Mouse (Mus musculus): ENCODE measurements at regions not wholly inside any gene's neighbourhood (a gene's known extent, or its start where the extent isn't known, plus 50 kb on each side); places are given as distances from the start of the nearest gene placed in this dataset.
"Not testable (repeated sequence)": the region's sequence is repeated elsewhere in the genome, so short reads cannot be mapped to it uniquely, and the experiment has no call there.

DNA sequence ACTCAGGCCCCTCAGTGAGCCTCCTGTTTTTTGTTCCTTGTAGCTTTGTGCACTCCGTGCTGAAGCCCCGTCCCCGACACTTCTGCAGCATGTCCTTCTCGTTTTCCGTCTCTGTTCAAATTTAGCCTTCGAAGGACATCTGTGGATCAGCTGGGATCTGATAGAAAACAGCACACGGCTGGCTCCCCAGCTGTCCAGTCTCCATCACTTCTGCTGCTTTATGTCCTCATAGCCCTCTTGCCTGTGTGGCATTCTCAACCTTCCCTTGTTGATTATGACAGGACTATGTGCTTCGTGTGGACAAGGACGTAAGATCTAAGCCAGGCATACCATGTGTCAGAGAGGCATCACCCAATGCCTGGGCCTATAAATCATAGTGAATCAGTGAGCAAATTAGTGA is 247.1 kb upstream of the Myo3a start:
- no peak for DNase-seq

DNA sequence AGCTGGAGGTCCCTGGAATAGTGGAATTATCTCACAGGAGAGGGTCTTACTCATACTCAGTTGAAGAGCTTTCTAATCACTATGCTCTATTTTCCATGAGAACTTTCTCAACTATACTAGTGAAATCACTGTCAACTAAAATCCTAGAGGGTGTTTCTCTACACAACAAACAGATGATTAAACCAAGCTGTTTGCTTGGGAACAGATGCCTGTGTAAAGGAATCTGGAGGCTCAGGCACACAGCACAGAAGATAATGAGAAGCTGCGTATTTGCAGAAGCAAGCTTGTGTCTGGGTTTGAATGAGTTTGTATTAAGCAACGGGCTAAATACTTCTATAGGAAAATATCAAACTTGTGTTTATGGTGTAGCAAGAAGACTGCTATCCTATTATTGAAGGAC is 202.9 kb upstream of the Myo3a start:
- DNase-seq = no peak

DNA sequence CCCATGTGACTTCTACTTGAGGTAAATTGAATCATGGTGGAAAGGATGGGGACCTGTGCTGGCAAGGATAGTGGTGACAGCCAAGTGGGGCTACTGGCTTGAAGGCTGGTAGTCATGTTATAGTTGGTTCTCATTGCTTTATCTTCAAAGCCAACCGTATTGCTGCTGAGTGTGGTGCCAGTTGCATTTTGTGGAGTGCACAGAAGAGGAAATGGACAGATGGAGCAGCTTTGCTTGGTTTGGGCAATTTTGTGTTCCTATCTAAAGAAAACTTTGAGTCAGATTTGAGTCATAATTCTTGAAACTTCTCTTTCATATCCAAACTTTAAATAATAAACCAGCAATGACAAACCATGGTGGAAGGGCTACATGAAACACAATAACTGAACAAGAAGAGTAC is 200.5 kb upstream of the Myo3a start:
- DNase-seq = no peak

DNA sequence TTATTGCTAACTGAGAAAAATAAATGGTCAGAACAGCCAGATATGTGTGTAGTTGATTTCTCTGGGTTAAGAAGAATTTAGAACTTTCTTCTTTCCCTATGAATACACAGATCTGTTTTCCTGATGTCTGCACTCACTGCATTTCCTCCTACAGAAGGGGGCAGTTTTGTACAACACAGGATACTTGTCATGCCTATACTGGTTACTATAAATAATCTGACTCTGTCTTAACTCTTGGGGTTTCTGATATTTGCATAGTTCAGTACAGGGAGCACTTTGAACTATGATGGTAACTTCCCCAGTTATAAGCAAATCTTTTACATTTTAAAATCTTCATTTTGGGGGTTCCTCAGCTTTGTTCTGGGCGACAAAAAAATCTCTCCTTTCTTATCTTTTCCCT is 198.7 kb upstream of the Myo3a start:
- no peak for DNase-seq

DNA sequence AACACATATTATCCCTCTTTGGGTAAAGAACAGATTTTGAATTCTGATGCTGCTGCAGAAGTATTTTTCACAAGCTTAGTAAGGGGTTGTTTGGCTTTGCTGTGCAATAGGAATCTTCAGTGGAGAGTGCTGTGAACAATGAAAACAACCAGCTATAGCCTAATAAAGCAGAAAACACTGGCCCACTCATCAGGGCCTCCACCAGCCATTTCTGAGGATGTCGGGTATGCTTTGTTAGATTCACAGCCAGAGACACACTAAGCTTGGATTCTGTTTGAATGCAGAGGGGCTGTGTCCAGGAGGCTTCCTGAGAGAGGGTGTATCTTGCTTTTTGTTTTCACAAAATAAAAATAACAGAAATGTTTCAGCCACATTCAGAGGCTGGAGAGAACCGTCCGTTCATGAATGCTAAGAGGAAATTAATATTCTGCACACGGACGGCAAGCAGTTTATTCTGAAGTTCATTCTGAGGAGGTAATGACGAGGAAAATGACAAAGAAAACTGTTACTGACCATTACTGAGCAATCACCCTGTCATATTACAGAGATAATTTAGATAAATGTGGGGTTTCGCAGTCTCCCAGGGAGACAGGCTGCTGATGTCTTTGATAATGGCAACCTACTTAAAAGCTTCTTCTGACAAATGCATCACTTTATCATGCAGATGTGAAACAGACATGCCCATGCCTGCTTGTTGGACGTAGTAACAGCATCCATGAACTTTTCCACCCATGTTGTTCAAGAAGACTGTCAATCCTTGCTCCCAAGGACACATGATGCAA is 198.1 kb upstream of the Myo3a start:
- DNase-seq = no peak

DNA sequence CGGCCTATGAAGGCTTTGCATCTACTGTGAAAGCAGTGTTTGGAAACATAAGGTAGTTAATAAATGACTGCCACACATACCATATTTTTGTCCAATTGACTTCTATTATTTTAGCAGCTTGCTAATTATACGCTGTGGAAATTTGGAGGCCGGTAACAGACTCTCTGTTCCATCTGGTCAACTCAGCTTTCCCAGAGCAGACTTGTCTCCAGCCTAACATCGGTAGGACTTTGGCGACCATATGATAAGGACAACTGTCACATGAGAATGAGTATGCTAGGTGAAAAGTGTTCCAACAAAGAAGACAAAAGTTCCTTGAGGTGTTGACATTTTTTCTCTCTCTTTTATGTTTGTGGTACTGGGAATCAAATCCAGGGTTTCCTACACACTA is 197.5 kb upstream of the Myo3a start:
- DNase-seq = no peak

DNA sequence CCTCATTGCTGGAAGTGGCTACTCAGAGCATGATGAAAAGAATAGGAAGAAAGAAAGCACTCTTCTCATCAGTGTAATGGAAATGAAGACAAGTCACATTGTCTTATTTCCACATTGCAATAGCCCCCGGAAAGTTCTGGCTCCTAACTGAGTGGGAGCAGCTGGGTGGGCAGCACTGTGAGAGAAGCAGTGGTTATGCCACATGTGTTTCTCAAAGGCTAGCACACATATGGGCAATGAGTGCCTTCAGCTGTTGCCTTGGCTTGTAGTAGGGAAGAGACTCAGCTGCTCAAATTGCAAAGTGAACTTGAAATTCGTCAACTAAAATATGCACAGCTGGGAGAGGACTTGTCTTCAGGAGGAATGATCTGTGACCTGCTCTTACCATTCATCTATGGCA is 190.5 kb upstream of the Myo3a start:
- DNase-seq = no peak

DNA sequence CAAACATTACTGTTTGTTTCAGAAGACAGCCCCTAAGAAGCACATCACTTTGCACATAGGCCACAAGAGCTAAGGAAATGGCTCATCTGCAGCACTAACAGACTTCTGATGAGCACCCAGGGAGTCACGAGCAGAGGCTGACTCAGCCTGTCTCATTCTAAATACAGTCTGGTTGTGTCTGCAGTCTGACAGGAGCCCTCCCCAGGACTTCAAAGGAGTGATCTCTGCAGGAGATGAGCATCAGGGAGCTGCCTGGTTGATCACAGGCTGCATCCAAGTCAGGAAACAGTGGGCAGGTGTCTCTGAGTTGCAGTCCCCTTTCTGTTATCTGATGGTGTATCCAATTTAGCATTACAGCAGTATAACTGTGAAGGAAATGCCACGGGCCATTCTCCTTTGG is 188.5 kb upstream of the Myo3a start:
- no peak for DNase-seq

DNA sequence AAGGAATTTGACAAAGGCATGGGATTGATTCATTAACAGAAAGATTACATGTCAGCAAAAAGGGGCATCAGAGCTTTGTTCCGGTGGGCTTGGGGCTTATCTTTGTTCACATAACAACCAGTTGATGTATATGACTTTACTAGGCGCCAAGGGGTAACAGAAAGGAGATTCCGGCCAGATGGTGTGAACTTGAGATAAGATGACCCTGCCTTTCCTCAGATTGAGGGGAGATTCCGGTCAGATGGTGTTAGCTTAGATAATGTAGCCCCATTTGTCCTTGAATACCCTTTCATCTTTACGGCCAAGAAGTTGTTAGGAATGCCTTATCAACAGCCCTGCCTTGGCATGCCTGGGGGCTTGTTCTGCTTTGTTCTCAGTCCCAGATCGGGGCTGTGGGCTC is 183.4 kb upstream of the Myo3a start:
- not testable (repeated sequence) for DNase-seq

DNA sequence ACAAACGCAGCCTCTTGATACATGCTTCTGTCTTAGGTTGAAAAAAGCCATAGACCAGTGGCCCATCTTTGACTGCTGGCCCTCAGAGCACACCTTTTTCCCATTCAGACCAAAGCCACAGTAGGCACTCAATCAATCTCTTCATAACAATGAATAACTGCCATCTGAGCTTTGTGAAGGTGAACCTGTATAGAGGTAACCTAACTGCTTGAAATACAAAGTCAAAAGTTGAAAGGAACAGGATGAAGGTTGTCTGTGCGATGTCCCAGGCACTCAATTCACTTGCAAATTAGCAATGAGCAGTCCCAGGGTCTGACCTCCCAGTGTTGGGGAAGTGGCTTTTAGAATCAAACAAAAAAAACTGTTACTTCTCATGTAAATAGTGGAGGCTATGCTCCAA is 182.4 kb upstream of the Myo3a start:
- no peak for DNase-seq

DNA sequence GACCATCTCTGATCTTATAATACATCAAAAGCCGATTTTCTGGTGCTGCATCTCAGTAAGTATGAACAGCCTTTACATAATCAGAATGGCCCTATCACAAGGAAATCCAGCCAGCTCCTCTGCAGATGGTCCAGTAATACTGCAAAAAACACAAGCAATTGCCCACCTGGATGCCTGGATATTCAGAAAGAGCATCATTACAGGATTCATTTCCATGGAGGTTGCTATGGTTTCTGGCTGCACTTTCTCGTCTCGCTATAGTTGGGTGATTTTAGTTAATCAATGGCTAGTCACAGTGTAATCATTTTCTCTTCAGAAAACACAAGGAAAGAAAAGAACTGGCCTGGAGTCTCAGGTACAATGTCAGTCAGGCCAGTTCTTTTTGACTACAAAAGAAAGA is 179.8 kb upstream of the Myo3a start:
- DNase-seq = no peak

DNA sequence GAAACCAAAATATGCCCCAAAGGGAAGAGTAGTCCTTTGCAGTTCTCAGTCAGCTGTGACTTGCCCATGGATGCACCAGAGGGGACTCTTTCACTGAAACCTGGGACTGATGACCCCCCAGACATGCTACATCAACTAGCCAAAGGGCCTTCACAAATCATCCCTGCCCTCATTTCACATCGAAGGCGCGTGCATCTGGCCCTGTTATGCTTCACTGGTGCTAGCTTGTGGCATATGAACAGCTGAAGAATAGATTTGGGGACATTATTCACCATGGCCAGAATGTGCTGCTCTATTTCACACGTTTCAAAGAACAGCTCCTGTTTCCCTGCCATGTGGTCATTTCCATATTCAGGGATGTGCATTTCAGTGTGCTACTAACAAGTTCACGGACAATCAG is 160.8 kb upstream of the Myo3a start:
- no peak for DNase-seq

DNA sequence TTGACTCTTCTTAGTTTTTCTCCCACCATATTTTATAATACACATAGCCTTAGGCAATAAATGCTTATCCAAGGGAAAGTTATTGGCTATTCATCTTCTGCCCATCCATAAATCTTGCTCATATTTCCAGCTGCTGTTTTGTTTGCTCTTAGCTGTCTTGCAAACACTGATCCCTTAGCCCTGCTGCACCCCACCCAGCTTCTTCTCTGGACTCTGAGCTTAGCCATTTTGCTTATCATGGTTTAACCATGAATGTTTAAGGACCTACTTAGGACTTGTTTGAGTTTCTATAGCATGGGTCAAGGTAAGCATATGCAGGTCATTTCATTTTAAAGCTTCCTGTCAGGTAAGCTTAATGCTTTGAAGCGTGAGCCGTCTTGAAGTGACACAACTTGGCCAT is 130.5 kb upstream of the Myo3a start:
- no peak for DNase-seq

DNA sequence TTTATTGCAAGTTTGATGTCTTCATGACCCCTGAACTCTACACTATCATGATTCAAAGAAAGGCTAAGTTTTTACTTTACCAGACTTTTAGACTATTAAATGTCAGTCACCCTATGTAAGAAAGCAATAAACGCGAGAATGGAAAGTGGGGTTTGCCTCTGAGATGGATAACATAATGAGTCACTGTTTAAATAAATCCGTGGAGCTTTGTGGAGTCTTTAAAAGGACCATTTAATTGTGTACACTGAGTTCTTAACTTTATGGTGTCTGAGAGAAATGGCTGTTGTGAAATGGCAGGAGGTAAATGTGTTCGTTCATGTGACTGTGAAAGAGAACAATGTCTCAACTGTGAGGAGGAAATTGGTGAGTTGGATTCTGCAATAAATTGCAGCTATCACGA is 122.2 kb upstream of the Myo3a start:
- no peak for DNase-seq

DNA sequence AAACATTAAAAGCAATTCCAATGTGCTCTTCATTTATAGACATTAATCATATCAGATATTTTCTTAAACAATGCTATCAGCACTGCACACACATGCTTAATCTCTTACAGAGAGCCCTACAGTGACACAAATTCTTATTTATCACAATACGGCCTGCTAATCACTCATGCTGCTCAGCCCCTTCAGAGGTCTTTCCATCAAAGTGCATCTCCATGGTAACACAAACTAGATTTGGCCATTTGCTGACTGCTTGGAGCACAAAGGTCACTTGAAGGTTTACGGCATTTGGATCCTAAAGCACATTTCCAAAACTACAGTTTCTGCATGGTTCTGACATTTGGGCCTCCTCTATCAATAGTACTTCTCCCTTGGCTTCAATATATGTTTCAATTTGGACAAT is 77.6 kb upstream of the Myo3a start:
- no peak for DNase-seq

DNA sequence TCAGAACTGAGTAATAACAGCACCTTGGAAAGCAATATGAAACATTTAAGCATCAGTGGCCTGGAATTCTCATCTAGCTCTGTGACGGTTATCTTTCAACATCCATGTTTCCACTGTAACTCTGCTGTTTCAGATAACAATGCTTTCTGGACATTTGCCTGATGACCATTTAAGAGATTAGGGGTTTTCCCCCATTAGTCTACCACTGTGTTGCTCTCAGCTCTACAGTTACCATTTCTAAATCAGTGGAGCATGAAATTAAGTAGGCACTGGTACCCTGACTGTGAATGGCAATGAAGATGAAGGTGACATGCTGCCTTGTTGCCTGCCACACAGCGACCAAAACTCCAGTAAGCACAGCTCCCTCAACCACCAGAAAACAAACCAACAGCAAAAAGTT is 70.7 kb upstream of the Myo3a start:
- no peak for DNase-seq

DNA sequence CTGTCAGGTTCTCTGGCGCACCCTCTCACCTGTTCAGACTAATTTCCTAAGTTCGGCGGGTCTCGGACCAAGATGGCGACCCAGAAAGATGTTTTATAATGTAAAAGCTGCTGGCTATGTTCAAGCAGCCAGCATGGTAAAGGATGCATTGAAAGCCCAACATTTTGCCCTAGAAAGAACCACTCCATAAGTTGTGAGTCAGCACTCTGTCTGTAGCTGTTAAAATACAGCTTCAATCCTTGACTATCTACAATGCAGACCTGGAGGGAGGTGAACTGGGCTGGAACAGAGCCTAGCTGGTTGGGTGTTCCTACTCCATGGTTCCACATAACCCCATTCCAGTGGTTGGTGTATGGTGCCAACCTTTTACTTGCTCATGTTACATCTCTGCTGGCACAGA is 61.9 kb upstream of the Myo3a start:
- no peak for DNase-seq

DNA sequence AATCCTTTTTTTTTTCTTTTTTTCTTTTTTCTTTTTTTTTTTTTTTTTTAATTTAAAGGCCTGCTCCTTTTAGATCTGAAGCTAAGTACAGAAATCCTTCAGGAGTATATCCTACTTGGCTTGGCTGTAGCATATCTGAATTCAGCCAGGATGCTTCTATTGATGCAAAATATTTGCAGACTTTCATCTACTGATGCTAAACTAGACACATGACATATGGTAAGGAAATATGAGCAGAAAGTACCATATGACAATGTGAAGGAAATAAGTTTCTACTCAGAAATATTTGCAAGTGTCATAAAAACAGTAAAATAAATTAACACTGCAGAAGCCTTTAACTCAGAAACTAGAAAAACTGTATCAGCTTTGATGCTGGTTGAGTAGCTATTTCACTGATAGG is 61.4 kb upstream of the Myo3a start:
- no peak for DNase-seq
